Mouse (Mus musculus): ENCODE measurements at regions not wholly inside any gene's neighbourhood (a gene's known extent, or its start where the extent isn't known, plus 50 kb on each side); places are given as distances from the start of the nearest gene placed in this dataset.

- Histone ChIP-seq H3K9me3 (no peaks in the 10 kb centered on the region), H3K27me3 (replicated peaks) (no peaks in the 10 kb centered on the region), H3K4me1 (no peaks in the 10 kb centered on the region), H3K9ac (no peak overlapping the region), H3K4me2 (no peak overlapping the region), H3K36me3 (no peaks in the 10 kb centered on the region), H3K4me3 (replicated peaks) (no peak overlapping the region), H3K27ac (no peak overlapping the region)
- WGBS: 79% methylated on average over 3 of the region's 3 CpGs
- no peak for ATAC-seq (ENCODE audit: insufficient read depth, low FRiP score, low read depth)
These were observed 878.8 kb downstream of the Stpg2 start for GRCm38 (mm10) chr3:140084333-140084732.

DNA sequence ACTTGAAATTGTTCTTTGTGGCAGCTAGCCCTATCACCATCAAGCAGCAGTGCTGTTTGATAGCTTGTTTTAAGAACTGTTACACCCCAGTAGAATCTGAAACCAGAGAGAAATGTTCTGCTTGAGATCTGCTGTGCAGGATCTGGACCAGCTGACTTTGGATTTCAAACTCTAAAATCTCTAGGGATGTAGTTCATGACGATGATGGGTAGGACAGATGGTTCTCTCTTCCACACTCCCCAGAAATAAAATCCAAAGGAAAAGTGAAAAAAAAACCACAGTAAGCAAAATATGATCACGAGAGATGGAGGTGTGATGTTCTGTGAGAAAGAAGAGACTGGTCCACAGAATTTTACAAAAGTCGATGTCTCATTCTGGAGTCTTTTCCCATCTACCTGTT is 879.9 kb downstream of the Stpg2 start:
- no peaks in the 10 kb centered on the region for H3K9me3 ChIP-seq

DNA sequence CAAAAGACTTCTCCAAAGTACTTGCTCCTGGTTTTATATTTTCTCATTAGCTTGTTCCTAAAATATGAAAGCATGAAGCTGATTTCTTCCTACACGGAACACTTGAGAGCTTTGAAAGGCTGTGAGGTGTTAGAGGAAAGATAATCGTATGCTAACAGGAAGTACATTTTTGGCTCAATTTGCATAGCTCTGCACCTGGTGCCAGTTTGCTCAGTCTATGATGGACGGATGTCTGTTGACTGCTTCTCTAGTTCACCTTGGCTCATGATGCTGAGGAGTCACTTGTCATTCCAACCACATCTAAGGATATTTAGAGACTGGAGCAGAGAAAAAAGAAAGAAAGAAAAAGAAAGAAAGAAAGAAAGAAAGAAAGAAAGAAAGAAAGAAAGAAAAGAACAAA is 882.5 kb downstream of the Stpg2 start:
- H3K27me3 ChIP-seq (replicated peaks): no peaks in the 10 kb centered on the region
- WGBS: 76% methylated on average over 3 of the region's 3 CpGs

More for the DNA sequence above, 879.9 kb downstream of the Stpg2 start:
- H3K4me1 ChIP-seq: no peaks in the 10 kb centered on the region
- ATAC-seq (ENCODE audit: insufficient read depth, low FRiP score, low read depth): no peak
- no peak overlapping the region for H3K4me3 ChIP-seq (replicated peaks)
- H3K27ac ChIP-seq: no peak overlapping the region
- no peak overlapping the region for H3K4me2 ChIP-seq
- H3K27me3 ChIP-seq (replicated peaks): no peaks in the 10 kb centered on the region
- H3K36me3 ChIP-seq: no peaks in the 10 kb centered on the region
- no peak overlapping the region for H3K9ac ChIP-seq
- WGBS: 82% methylated on average over 3 of the region's 3 CpGs

DNA sequence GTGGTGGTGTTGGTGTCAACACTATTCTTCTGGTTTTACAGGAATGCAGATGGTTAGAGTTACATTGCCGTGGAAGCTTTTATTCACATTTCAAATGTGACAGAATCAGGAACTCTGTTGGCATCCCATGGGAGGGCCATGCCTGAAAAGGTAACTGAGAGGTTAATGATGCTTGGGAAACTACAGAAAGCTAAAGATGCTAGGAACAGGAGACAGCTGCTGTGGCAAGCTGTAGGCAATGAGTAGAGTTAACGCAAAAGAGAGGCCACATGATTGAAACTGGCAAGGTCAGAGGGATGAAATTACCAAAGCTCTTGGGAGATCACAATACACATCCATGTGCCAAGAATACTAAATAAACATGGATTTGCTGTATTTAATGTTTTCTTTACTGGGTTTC is 886.4 kb downstream of the Stpg2 start:
- no peak for ATAC-seq (ENCODE audit: insufficient read depth, low FRiP score, low read depth)
- Histone ChIP-seq H3K9me3 (no peaks in the 10 kb centered on the region), H3K27me3 (replicated peaks) (no peaks in the 10 kb centered on the region), H3K4me3 (replicated peaks) (no peak overlapping the region), H3K4me1 (no peaks in the 10 kb centered on the region), H3K36me3 (no peaks in the 10 kb centered on the region), H3K27ac (no peak overlapping the region), H3K9ac (no peak overlapping the region), H3K4me2 (no peak overlapping the region)
- WGBS: 72% methylated on average over 2 of the region's 2 CpGs

More for the DNA sequence above, 882.5 kb downstream of the Stpg2 start:
- ATAC-seq (ENCODE audit: insufficient read depth, low FRiP score, low read depth): no peak
- no peaks in the 10 kb centered on the region for H3K4me1 ChIP-seq
- H3K36me3 ChIP-seq: no peaks in the 10 kb centered on the region
- H3K4me2 ChIP-seq: no peak overlapping the region
- no peak overlapping the region for H3K4me3 ChIP-seq (replicated peaks)
- H3K9me3 ChIP-seq: no peaks in the 10 kb centered on the region
- H3K27ac ChIP-seq: no peak overlapping the region
- no peak overlapping the region for H3K9ac ChIP-seq

- Histone ChIP-seq H3K36me3 (no peaks in the 10 kb centered on the region), H3K4me2 (no peak overlapping the region), H3K9ac (no peak overlapping the region), H3K9me3 (no peaks in the 10 kb centered on the region), H3K4me1 (no peaks in the 10 kb centered on the region), H3K4me3 (replicated peaks) (no peak overlapping the region), H3K27ac (no peak overlapping the region), H3K27me3 (replicated peaks) (no peaks in the 10 kb centered on the region)
- no peak for ATAC-seq (ENCODE audit: insufficient read depth, low FRiP score, low read depth)
These were observed 891.5 kb downstream of the Stpg2 start for GRCm38 (mm10) chr3:140096854-140097540.

- Histone ChIP-seq H3K4me2 (no peak overlapping the region), H3K4me1 (no peaks in the 10 kb centered on the region), H3K9me3 (no peaks in the 10 kb centered on the region), H3K27me3 (replicated peaks) (no peaks in the 10 kb centered on the region), H3K36me3 (no peaks in the 10 kb centered on the region), H3K27ac (no peak overlapping the region), H3K4me3 (replicated peaks) (no peak overlapping the region), H3K9ac (no peak overlapping the region)
- no peak for ATAC-seq (ENCODE audit: insufficient read depth, low FRiP score, low read depth)
- WGBS: 73% methylated on average over 4 of the region's 4 CpGs
These were observed 903.9 kb downstream of the Stpg2 start for GRCm38 (mm10) chr3:140109401-140109800.

DNA sequence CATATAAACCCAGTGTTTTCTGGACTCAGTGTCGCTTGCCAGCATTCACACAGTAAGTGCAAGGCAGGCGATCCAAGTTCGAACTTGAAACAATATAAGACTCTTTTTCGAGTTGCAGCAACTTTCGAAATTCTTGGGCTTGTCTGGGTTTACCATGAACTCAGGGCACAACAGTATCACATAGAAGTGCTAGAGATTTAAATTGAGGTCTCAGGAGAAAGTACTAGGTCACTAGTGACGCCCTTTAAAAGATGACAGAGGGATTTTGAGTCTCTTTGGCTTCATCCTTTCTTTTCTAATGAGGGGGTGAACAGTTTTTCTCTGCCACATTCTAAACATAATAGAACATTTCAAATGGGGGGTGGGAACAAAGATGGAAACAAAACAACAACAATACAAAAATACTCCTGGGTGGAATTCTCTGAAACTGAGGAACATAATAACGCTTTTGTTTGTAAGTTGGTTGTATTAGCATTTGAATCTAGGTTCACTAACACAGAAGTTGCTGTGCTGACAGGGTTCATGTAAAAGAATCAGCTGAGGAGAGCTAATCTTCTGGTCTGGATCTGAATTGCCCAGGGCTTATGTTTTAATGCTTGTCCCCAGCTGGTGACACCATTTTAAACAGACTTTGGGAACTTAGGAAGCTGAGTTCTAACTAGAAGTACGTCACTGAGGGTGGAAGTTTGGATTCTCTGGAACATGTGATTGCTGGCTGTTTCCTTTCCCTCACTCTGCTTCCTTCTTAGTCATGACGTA is 906.1 kb downstream of the Stpg2 start:
- no peak overlapping the region for H3K4me2 ChIP-seq
- H3K9ac ChIP-seq: no peak overlapping the region
- no peak overlapping the region for H3K4me3 ChIP-seq (replicated peaks)
- no peaks in the 10 kb centered on the region for H3K9me3 ChIP-seq
- no peaks in the 10 kb centered on the region for H3K4me1 ChIP-seq
- H3K27ac ChIP-seq: no peak overlapping the region
- WGBS: 80% methylated on average over 9 of the region's 9 CpGs
- H3K27me3 ChIP-seq (replicated peaks): no peaks in the 10 kb centered on the region
- H3K36me3 ChIP-seq: no peaks in the 10 kb centered on the region
- ATAC-seq (ENCODE audit: insufficient read depth, low FRiP score, low read depth): no peak

GRCm38 (mm10) chr3:140115116-140115515 is 909.6 kb downstream of the Stpg2 start:
- 59% methylated on average over 1 of the region's 1 CpGs for WGBS
- no peak for ATAC-seq (ENCODE audit: insufficient read depth, low FRiP score, low read depth)
- no peaks in the 10 kb centered on the region for H3K36me3 ChIP-seq
- H3K27me3 ChIP-seq (replicated peaks): no peaks in the 10 kb centered on the region
- no peaks in the 10 kb centered on the region for H3K9me3 ChIP-seq
- no peaks in the 10 kb centered on the region for H3K4me1 ChIP-seq
- no peak overlapping the region for H3K9ac ChIP-seq
- no peak overlapping the region for H3K4me3 ChIP-seq (replicated peaks)
- no peak overlapping the region for H3K27ac ChIP-seq
- H3K4me2 ChIP-seq: no peak overlapping the region

- no peaks in the 10 kb centered on the region for H3K9me3 ChIP-seq
- H3K4me1 ChIP-seq: no peaks in the 10 kb centered on the region
- H3K27ac ChIP-seq: no peak overlapping the region
- no peak for ATAC-seq (ENCODE audit: insufficient read depth, low FRiP score, low read depth)
- no peak overlapping the region for H3K9ac ChIP-seq
- H3K4me2 ChIP-seq: no peak overlapping the region
- H3K4me3 ChIP-seq (replicated peaks): no peak overlapping the region
- WGBS: 64% methylated on average over 3 of the region's 3 CpGs
- H3K27me3 ChIP-seq (replicated peaks): no peaks in the 10 kb centered on the region
- H3K36me3 ChIP-seq: no peaks in the 10 kb centered on the region
These were observed 921.8 kb downstream of the Stpg2 start for GRCm38 (mm10) chr3:140127310-140127709.

GRCm38 (mm10) chr3:140129065-140129778 is 923.7 kb downstream of the Stpg2 start:
- no peaks in the 10 kb centered on the region for H3K9me3 ChIP-seq
- no peak overlapping the region for H3K27ac ChIP-seq
- H3K4me3 ChIP-seq (replicated peaks): no peak overlapping the region
- no peaks in the 10 kb centered on the region for H3K36me3 ChIP-seq
- H3K9ac ChIP-seq: no peak overlapping the region
- H3K4me2 ChIP-seq: no peak overlapping the region
- no peaks in the 10 kb centered on the region for H3K27me3 ChIP-seq (replicated peaks)
- no peak for ATAC-seq (ENCODE audit: insufficient read depth, low FRiP score, low read depth)
- no peaks in the 10 kb centered on the region for H3K4me1 ChIP-seq
- 67% methylated on average over 8 of the region's 8 CpGs for WGBS

- 83% methylated on average over 2 of the region's 2 CpGs for WGBS
- no peak overlapping the region for H3K27ac ChIP-seq
- no peak for ATAC-seq (ENCODE audit: insufficient read depth, low FRiP score, low read depth)
- no peaks in the 10 kb centered on the region for H3K27me3 ChIP-seq (replicated peaks)
- no peak overlapping the region for H3K4me2 ChIP-seq
- H3K9me3 ChIP-seq: no peaks in the 10 kb centered on the region
- no peak overlapping the region for H3K9ac ChIP-seq
- H3K36me3 ChIP-seq: no peaks in the 10 kb centered on the region
- no peaks in the 10 kb centered on the region for H3K4me1 ChIP-seq
- H3K4me3 ChIP-seq (replicated peaks): no peak overlapping the region
These were observed 938.4 kb downstream of the Stpg2 start for GRCm38 (mm10) chr3:140143900-140144299.

Data from stomach, embryonic 15.5 days (tissue).